Mouse (Mus musculus): Measurements from ENCODE around the gene Rnf220. TPM values are rescaled to one million over a fixed set of nuclear protein-coding genes. Genes with fewer than 3 reads are reported as not detected.

The Rnf220 gene
- polyA plus RNA-seq, 1 experiment from 2014 or later = 41.5 TPM

DNA sequence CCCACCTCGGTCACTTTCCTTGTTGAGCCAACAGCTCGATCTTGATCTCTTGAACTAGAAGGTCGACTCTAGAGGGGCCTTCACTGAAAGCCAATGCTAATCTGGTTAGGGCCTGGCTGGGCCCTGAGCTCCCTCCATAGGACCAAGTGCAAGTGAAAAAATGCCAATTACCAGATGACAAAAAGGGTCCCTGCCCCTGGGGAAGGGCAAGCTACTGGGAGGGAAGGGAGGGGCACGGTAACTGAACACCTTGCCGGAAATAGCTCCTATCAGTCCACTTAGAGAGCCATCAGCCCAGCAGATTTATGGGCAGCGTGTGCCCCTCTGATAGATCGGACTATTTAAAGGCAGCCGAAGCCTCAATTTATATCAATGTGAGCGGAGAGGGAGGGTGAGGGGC is 143.9 kb downstream of the Rnf220 start:
- H3K9ac ChIP-seq (ENCODE audit: low read length) = no peak overlapping the region
- no peaks in the 10 kb centered on the region for H3K27me3 ChIP-seq (ENCODE audit: control insufficient read depth, insufficient read depth, low read length)
- no peaks in the 10 kb centered on the region for H3K9me3 ChIP-seq (replicated peaks; ENCODE audit: control insufficient read depth, low read length)
- no peaks in the 10 kb centered on the region for H3K4me1 ChIP-seq (ENCODE audit: control insufficient read depth, insufficient read depth, low read length)
- H3K4me2 ChIP-seq (ENCODE audit: low read depth, low read length) = no peak overlapping the region
- H3K36me3 ChIP-seq (ENCODE audit: control insufficient read depth, insufficient read depth) = no peaks in the 10 kb centered on the region
- H3K4me3 ChIP-seq (ENCODE audit: low read length) = no peak overlapping the region
- 41% methylated on average over 9 of the region's 9 CpGs for WGBS
- H3K27ac ChIP-seq (ENCODE audit: low read length) = no peak overlapping the region
- ATAC-seq (replicated peaks; ENCODE audit: extremely low read depth, insufficient read depth, low FRiP score) = no peak

DNA sequence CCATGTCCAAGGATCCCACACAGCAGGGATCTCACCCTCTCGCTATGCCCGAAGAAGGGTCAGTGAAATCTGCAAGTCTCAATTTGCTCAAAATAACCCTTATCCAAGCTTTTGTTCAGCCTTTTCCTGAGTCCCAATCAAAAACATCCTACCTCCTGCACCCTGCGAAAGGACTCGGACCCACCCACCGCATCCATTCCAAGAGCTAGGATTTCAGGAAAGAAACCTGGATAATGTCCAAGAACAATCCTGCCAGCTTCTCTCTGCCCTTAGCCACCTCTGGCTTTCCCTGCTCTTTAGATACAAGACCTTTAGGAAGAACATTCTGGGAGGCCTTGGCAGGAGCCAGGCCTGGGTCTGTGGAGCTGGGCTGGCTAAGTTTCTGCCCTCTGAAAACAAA is 144.8 kb downstream of the Rnf220 start:
- 0 out of 2 replicates have a peak overlapping the region, but pooled peaks have one; percentile 19 for H3K27ac ChIP-seq (ENCODE audit: low read length)
- H3K27me3 ChIP-seq (ENCODE audit: control insufficient read depth, insufficient read depth, low read length) = no peaks in the 10 kb centered on the region
- no peak overlapping the region for H3K9ac ChIP-seq (ENCODE audit: low read length)
- H3K4me3 ChIP-seq (ENCODE audit: low read length) = no peak overlapping the region
- H3K4me2 ChIP-seq (ENCODE audit: low read depth, low read length) = no peak overlapping the region
- H3K9me3 ChIP-seq (replicated peaks; ENCODE audit: control insufficient read depth, low read length) = no peaks in the 10 kb centered on the region
- no peaks in the 10 kb centered on the region for H3K36me3 ChIP-seq (ENCODE audit: control insufficient read depth, insufficient read depth)
- ATAC-seq (replicated peaks; ENCODE audit: extremely low read depth, insufficient read depth, low FRiP score) = no peak
- WGBS = 72% methylated on average over 5 of the region's 5 CpGs
- H3K4me1 ChIP-seq (ENCODE audit: control insufficient read depth, insufficient read depth, low read length) = no peaks in the 10 kb centered on the region

DNA sequence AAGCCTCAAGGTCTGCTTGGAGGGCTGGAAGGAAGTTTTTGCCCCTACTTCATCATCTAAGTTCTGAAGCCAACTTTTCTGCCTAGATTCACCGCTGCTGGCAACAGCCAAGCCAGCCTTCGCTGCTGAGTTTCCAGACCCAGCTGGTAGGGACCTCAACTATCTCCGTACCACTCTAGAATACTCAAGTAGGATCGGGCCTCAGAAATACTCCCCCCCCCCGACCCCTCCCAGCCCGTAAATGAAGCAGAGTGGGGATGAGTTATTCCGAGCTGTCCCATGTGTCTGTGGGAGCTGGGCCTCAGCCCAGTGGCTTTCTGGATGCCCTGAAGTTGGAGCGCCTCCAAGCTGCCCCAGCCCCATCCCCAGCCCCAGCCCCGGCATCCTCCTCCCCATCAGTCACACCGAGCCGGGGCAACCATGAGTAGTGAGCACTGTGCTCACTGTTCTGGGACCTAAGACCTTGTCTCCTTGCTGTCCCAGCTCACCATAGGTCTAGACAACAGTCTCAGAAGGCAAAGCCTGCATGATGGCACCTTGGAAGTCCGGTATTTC is 146.6 kb downstream of the Rnf220 start:
- no peaks in the 10 kb centered on the region for H3K36me3 ChIP-seq (ENCODE audit: control insufficient read depth, insufficient read depth)
- ATAC-seq (replicated peaks; ENCODE audit: extremely low read depth, insufficient read depth, low FRiP score) = no peak
- H3K4me1 ChIP-seq (ENCODE audit: control insufficient read depth, insufficient read depth, low read length) = no peaks in the 10 kb centered on the region
- 74% methylated on average over 12 of the region's 12 CpGs for WGBS
- H3K9me3 ChIP-seq (replicated peaks; ENCODE audit: control insufficient read depth, low read length) = no peaks in the 10 kb centered on the region
- no peaks in the 10 kb centered on the region for H3K27me3 ChIP-seq (ENCODE audit: control insufficient read depth, insufficient read depth, low read length)
- no peak overlapping the region for H3K4me3 ChIP-seq (ENCODE audit: low read length)
- H3K4me2 ChIP-seq (ENCODE audit: low read depth, low read length) = no peak overlapping the region
- H3K9ac ChIP-seq (ENCODE audit: low read length) = no peak overlapping the region
- no peak overlapping the region for H3K27ac ChIP-seq (ENCODE audit: low read length)

DNA sequence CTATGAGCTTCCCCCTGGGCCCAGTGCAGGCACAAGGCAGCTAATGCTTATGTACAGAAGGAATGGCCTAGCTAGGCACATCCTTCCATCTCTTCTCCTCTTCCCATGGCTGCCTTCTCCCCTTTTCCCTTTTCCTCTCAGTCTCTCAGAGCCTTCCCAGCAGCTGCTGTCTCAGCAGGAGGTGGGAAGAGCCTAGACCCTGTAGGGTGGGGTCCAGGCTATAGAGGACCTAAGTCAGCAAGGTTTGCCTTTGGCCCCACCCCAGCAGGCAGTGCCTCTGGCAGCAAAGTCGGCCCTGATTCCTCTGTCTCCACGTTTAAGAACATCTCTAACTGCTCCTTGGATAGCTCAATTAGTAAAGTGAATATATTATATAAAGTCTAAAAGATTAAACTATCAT is 147.5 kb downstream of the Rnf220 start:
- no peak for ATAC-seq (replicated peaks; ENCODE audit: extremely low read depth, insufficient read depth, low FRiP score)
- Histone ChIP-seq H3K9ac (ENCODE audit: low read length) (no peak overlapping the region), H3K4me2 (ENCODE audit: low read depth, low read length) (no peak overlapping the region), H3K27ac (ENCODE audit: low read length) (no peak overlapping the region), H3K9me3 (replicated peaks; ENCODE audit: control insufficient read depth, low read length) (no peaks in the 10 kb centered on the region), H3K4me1 (ENCODE audit: control insufficient read depth, insufficient read depth, low read length) (no peaks in the 10 kb centered on the region), H3K36me3 (ENCODE audit: control insufficient read depth, insufficient read depth) (no peaks in the 10 kb centered on the region), H3K27me3 (ENCODE audit: control insufficient read depth, insufficient read depth, low read length) (no peaks in the 10 kb centered on the region), H3K4me3 (ENCODE audit: low read length) (no peak overlapping the region)
- WGBS = 32% methylated on average over 2 of the region's 2 CpGs

DNA sequence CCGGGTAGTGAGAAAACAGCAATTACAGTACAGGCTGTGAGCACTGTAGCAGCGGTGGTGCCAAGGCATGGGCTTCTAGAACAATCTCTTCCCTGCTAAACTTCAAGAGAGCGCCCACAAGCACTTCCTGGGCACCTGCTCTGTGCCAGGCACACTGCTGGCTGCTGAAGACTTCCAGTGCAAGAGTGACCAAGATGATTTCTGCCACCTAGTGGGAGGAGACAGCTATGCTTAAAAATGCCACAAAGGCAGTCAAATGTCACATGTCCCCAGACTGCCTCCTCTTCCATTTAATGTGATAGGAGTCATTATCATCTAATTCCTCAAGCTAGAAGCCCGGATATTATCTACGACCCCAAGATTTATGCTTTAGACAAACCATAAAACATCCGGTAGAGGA is 150.8 kb downstream of the Rnf220 start:
- WGBS = 50% methylated on average over 6 of the region's 6 CpGs
- no peaks in the 10 kb centered on the region for H3K36me3 ChIP-seq (ENCODE audit: control insufficient read depth, insufficient read depth)
- H3K4me3 ChIP-seq (ENCODE audit: low read length) = no peak overlapping the region
- H3K4me1 ChIP-seq (ENCODE audit: control insufficient read depth, insufficient read depth, low read length) = no peaks in the 10 kb centered on the region
- H3K9me3 ChIP-seq (replicated peaks; ENCODE audit: control insufficient read depth, low read length) = no peaks in the 10 kb centered on the region
- H3K27ac ChIP-seq (ENCODE audit: low read length) = no peak overlapping the region
- H3K27me3 ChIP-seq (ENCODE audit: control insufficient read depth, insufficient read depth, low read length) = 0 out of 2 replicates have a peak, but pooled peaks cover 3% of the 10 kb centered on the region
- no peak overlapping the region for H3K9ac ChIP-seq (ENCODE audit: low read length)
- H3K4me2 ChIP-seq (ENCODE audit: low read depth, low read length) = no peak overlapping the region
- no peak for ATAC-seq (replicated peaks; ENCODE audit: extremely low read depth, insufficient read depth, low FRiP score)

DNA sequence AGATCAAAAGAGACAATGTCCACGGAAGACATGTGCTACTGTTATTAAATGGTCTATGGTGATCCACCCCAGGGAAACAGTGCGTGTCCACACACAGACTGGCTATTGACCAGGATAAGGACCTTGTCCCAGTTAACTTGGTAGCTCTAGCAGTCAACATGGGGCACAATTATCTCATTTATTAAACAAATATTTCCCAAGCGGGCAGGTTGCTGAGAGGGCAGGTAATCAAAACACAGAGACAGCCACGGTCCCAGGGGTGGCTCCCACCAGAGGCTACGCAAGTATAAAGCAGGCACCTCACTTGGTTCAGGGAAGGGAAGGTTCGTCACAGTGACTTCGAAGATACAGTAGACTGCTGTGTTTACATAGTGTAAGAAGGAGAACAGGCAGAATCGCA is 153.5 kb downstream of the Rnf220 start:
- no peak overlapping the region for H3K4me3 ChIP-seq (ENCODE audit: low read length)
- H3K9me3 ChIP-seq (replicated peaks; ENCODE audit: control insufficient read depth, low read length) = 0 out of 2 replicates have a peak, but pooled peaks cover 3% of the 10 kb centered on the region
- WGBS = 67% methylated on average over 8 of the region's 8 CpGs
- H3K4me2 ChIP-seq (ENCODE audit: low read depth, low read length) = no peak overlapping the region
- H3K9ac ChIP-seq (ENCODE audit: low read length) = no peak overlapping the region
- H3K27ac ChIP-seq (ENCODE audit: low read length) = no peak overlapping the region
- H3K27me3 ChIP-seq (ENCODE audit: control insufficient read depth, insufficient read depth, low read length) = 0 out of 2 replicates have a peak, but pooled peaks cover 3% of the 10 kb centered on the region
- no peaks in the 10 kb centered on the region for H3K36me3 ChIP-seq (ENCODE audit: control insufficient read depth, insufficient read depth)
- no peaks in the 10 kb centered on the region for H3K4me1 ChIP-seq (ENCODE audit: control insufficient read depth, insufficient read depth, low read length)
- no peak for ATAC-seq (replicated peaks; ENCODE audit: extremely low read depth, insufficient read depth, low FRiP score)

DNA sequence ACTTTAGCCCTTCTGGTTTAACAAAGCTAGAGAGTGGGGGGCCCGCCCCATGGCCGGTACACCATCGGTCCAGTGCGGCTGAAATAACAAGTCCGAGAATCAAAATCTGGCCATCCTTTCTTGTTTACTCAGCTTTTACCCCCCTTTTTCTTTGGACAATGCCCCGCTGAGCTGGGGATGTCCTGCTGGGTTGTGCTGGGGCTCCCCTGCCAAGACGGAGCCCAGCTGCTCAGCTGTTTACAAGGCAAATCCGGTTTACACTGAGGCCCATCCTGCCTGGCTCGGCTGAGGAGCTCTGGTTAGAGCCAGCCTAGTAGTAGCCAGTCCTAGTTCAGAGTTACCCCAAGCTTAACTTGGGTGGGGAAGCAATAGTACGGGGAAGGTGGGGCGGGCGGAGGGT is 154.1 kb downstream of the Rnf220 start:
- Histone ChIP-seq H3K27ac (ENCODE audit: low read length) (no peak overlapping the region), H3K9ac (ENCODE audit: low read length) (no peak overlapping the region), H3K4me1 (ENCODE audit: control insufficient read depth, insufficient read depth, low read length) (no peaks in the 10 kb centered on the region), H3K9me3 (replicated peaks; ENCODE audit: control insufficient read depth, low read length) (0 out of 2 replicates have a peak, but pooled peaks cover 3% of the 10 kb centered on the region), H3K4me2 (ENCODE audit: low read depth, low read length) (no peak overlapping the region), H3K4me3 (ENCODE audit: low read length) (no peak overlapping the region), H3K27me3 (ENCODE audit: control insufficient read depth, insufficient read depth, low read length) (0 out of 2 replicates have a peak, but pooled peaks cover 3% of the 10 kb centered on the region), H3K36me3 (ENCODE audit: control insufficient read depth, insufficient read depth) (no peaks in the 10 kb centered on the region)
- 50% methylated on average over 12 of the region's 12 CpGs for WGBS
- ATAC-seq (replicated peaks; ENCODE audit: extremely low read depth, insufficient read depth, low FRiP score) = peak; percentile 28; the same call in 1 of the 2 replicates

DNA sequence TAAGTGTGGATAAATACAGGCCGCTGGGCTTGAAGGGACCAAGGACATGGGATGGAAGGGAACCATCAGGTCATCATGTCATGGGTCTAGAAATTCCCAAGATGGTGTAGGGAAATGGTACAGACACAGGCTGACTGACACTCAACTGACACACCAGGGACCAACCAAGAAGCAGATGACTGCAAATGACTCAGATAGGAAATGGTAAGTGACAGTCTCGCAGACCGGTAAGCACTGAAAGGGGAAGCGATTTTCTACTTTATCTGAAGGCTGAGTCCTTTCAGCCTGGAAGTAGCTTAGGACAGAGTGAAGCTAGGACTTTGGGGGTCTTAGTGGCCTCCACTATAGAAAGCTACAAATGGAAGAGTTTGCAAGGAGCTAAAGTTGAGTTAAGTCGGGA is 155.6 kb downstream of the Rnf220 start:
- Histone ChIP-seq H3K4me1 (ENCODE audit: control insufficient read depth, insufficient read depth, low read length) (no peaks in the 10 kb centered on the region), H3K36me3 (ENCODE audit: control insufficient read depth, insufficient read depth) (no peaks in the 10 kb centered on the region), H3K9ac (ENCODE audit: low read length) (no peak overlapping the region), H3K4me2 (ENCODE audit: low read depth, low read length) (no peak overlapping the region), H3K9me3 (replicated peaks; ENCODE audit: control insufficient read depth, low read length) (0 out of 2 replicates have a peak, but pooled peaks cover 3% of the 10 kb centered on the region), H3K27ac (ENCODE audit: low read length) (no peak overlapping the region), H3K4me3 (ENCODE audit: low read length) (no peak overlapping the region), H3K27me3 (ENCODE audit: control insufficient read depth, insufficient read depth, low read length) (0 out of 2 replicates have a peak, but pooled peaks cover 3% of the 10 kb centered on the region)
- 86% methylated on average over 5 of the region's 5 CpGs for WGBS
- no peak for ATAC-seq (replicated peaks; ENCODE audit: extremely low read depth, insufficient read depth, low FRiP score)

DNA sequence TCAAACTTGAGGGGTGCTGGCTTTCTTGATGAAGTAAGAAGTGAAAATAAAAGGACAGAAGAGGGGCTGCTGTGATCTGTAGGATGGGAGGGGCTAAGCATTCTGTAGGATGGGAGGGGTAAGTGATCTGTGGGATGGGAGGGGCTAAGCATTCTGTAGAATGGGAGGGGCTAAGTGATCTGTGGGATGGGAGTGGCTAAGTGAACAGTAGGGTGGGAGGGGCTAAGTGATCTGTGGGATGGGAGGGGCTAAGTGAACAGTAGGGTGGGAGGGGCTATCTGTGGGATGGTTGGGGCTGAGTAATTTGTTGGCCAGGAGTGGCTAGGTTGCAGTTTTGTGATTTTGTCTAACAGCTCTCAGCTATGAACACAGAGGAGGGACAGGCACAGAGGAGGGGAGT is 157.1 kb downstream of the Rnf220 start:
- Histone ChIP-seq H3K9ac (ENCODE audit: low read length) (no peak overlapping the region), H3K4me2 (ENCODE audit: low read depth, low read length) (no peak overlapping the region), H3K27me3 (ENCODE audit: control insufficient read depth, insufficient read depth, low read length) (0 out of 2 replicates have a peak, but pooled peaks cover 3% of the 10 kb centered on the region), H3K36me3 (ENCODE audit: control insufficient read depth, insufficient read depth) (no peaks in the 10 kb centered on the region), H3K9me3 (replicated peaks; ENCODE audit: control insufficient read depth, low read length) (0 out of 2 replicates have a peak, but pooled peaks cover 3% of the 10 kb centered on the region), H3K4me1 (ENCODE audit: control insufficient read depth, insufficient read depth, low read length) (no peaks in the 10 kb centered on the region), H3K4me3 (ENCODE audit: low read length) (no peak overlapping the region), H3K27ac (ENCODE audit: low read length) (no peak overlapping the region)
- no peak for ATAC-seq (replicated peaks; ENCODE audit: extremely low read depth, insufficient read depth, low FRiP score)

Measured in heart, embryonic 16.5 days (tissue).